Mouse (Mus musculus) lung, postnatal 0 days (tissue): ENCODE results near the gene Gm49378.
A peak's percentile ranks its signal among the peaks of the same experiment; 100 is the strongest.

Source experiments
- CTCF ChIP-seq: IDR thresholded peaks from 2 replicates; pipeline ENCODE4 v1.5.1; 2016; ENCODE audit warnings: antibody characterized with exemption, mild to moderate bottlenecking
- EP300 ChIP-seq: IDR thresholded peaks from 2 replicates; pipeline ENCODE4 v1.6.1; 2016; ENCODE audit warnings: antibody characterized with exemption, mild to moderate bottlenecking, control low read depth

- TF ChIP-seq CTCF (peak; percentile 12; the same call in 1 of the 2 replicates), EP300 (peak; percentile 30; the same call in 1 of the 2 replicates)
Measured at GRCm38 (mm10) chr14:55671833-55672740, 34.4 kb upstream of the Gm49378 start, which contains the start of the genes Gmpr2 and Nedd8.
